Mouse (Mus musculus) embryo, embryonic 9.5 days (tissue): ENCODE results near the gene Hoxa4.
A peak's percentile ranks its signal among the peaks of the same experiment; 100 is the strongest.

Experiments
- DNase-seq: peaks from one replicate; pipeline ENCODE4 v3.0.0-alpha.2; 2017; ENCODE audit errors: extremely low spot score

Gene Hoxa4

GRCm38 (mm10) chr6:52152226-52153193 lies 39.0 kb downstream of the Hoxa4 start:
- peak; percentile 59 for DNase-seq

- peak; percentile 27 for DNase-seq
Observed at GRCm38 (mm10) chr6:52151571-52151970, 40.0 kb downstream of the Hoxa4 start.

- DNase-seq: peak; percentile 69
Observed at GRCm38 (mm10) chr6:52150401-52150966, 41.1 kb downstream of the Hoxa4 start.
